Mouse (Mus musculus) limb, embryonic 13.5 days (tissue): Measurements from ENCODE around the gene Zfp541. TPM values are rescaled to one million over a fixed set of nuclear protein-coding genes. Genes with fewer than 3 reads are reported as not detected.

ENCODE experiments used
- ATAC-seq: fragments of 200-750 bp; cut with Nextera tagmentation; 2 replicates; pipeline ENCODE4 v1.8.0; 2017; ENCODE audit warnings: low read depth, moderate number of reproducible peaks, moderate TSS enrichment; ENCODE audit not compliant: low FRiP score
- H3K27ac ChIP-seq: fragments of 300-500 bp; sonication (generic); 2 replicates; pipeline ENCODE4 v1.5.1; 2015; ENCODE audit warnings: inconsistent platforms, mild to moderate bottlenecking, moderate library complexity
- H3K27me3 ChIP-seq: fragments of 300-500 bp; sonication (generic); 2 replicates; pipeline ENCODE4 v1.6.1; 2015; ENCODE audit warnings: mild to moderate bottlenecking, inconsistent platforms
- H3K36me3 ChIP-seq: fragments of 300-500 bp; sonication (generic); 2 replicates; pipeline ENCODE4 v1.6.1; 2015; ENCODE audit warnings: inconsistent platforms, mild to moderate bottlenecking, moderate library complexity
- H3K4me1 ChIP-seq: fragments of 300-500 bp; sonication (generic); 2 replicates; pipeline ENCODE4 v1.6.1; 2015; ENCODE audit warnings: inconsistent platforms
- H3K4me2 ChIP-seq: fragments of 300-500 bp; sonication (generic); replicated peaks from 2 replicates; pipeline ENCODE4 v1.6.1; 2015; ENCODE audit warnings: inconsistent platforms, mild to moderate bottlenecking, moderate library complexity
- H3K4me3 ChIP-seq: fragments of 300-500 bp; sonication (generic); 2 replicates; pipeline ENCODE4 v1.5.1; 2015; ENCODE audit warnings: moderate library complexity, mild to moderate bottlenecking, inconsistent platforms
- H3K9ac ChIP-seq: fragments of 300-500 bp; sonication (generic); 2 replicates; pipeline ENCODE4 v1.6.1; 2015; ENCODE audit warnings: mild to moderate bottlenecking, inconsistent platforms
- H3K9me3 ChIP-seq: fragments of 300-500 bp; sonication (generic); 2 replicates; pipeline ENCODE4 v1.6.1; 2016; ENCODE audit warnings: inconsistent platforms
- WGBS: fragments of 180-500 bp; shearing (Covaris S2); methylation state at CpG from one replicate; pipeline ENCODE4 v1.1.7; 2015; 5-methylcytosine and 5-hydroxymethylcytosine counted together
- polyA plus RNA-seq: library from polyadenylated mRNA; unstranded; fragments of >200 nt; fragmentation: Nextera tagmentation; extraction: Ambion mirVana; gene quantifications from 2 replicates; pipeline ENCODE4 v1.2.1, GENCODE M21; 2015

Zfp541 gene
- polyA plus RNA-seq, 1 experiment from 2014 or later = 0.08 TPM

GRCm38 (mm10) chr7:16031072-16031471, 30.5 kb upstream of the Zfp541 start:
- 0 out of 2 replicates have a peak, but pooled peaks have one; percentile 42 for ATAC-seq
- 83% methylated on average over 4 of the region's 4 CpGs for WGBS
- H3K9me3 ChIP-seq = no peaks in the 10 kb centered on the region

DNA sequence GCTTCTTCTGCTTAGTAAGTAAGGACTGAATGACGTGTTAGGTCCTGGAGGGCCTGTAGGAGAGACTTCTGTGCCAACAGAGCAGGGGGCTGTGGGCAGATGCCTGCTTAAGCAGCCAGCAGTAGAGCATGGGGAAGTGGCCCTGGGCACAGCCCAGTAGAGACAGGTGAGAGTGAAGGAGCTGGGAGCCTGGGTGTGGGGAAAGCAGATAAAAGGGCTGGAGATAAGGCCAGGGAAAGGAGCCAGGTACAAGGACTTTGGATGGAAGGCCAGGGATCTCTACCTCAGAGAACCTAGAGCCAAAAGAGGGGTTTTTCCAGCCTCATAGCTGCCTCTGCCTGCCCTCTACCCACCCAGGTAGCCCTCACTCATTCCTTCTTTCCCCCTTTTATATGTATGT, 28.6 kb upstream of the Zfp541 start:
- H3K4me2 ChIP-seq = no peak overlapping the region
- H3K4me1 ChIP-seq = peaks cover 6% of the 10 kb centered on the region; the same call in 1 of the 2 replicates
- H3K27ac ChIP-seq = no peak overlapping the region
- H3K9ac ChIP-seq = no peak overlapping the region
- H3K36me3 ChIP-seq = peaks cover 28% of the 10 kb centered on the region
- H3K27me3 ChIP-seq = no peaks in the 10 kb centered on the region
- H3K9me3 ChIP-seq = no peaks in the 10 kb centered on the region
- ATAC-seq = no peak
- WGBS = 93% methylated on average over 1 of the region's 1 CpGs
- no peak overlapping the region for H3K4me3 ChIP-seq

More at GRCm38 (mm10) chr7:16031072-16031471, 30.5 kb upstream of the Zfp541 start:
- no peak overlapping the region for H3K9ac ChIP-seq
- H3K4me1 ChIP-seq = peaks cover 6% of the 10 kb centered on the region; the same call in 1 of the 2 replicates
- no peak overlapping the region for H3K4me3 ChIP-seq
- peaks cover 30% of the 10 kb centered on the region for H3K36me3 ChIP-seq
- H3K27ac ChIP-seq = no peak overlapping the region
- no peak overlapping the region for H3K4me2 ChIP-seq
- H3K27me3 ChIP-seq = no peaks in the 10 kb centered on the region

GRCm38 (mm10) chr7:16033580-16034461, 27.8 kb upstream of the Zfp541 start:
- Histone ChIP-seq H3K27me3 (no peaks in the 10 kb centered on the region), H3K4me2 (no peak overlapping the region), H3K9me3 (no peaks in the 10 kb centered on the region), H3K27ac (no peak overlapping the region), H3K4me1 (peaks cover 3% of the 10 kb centered on the region; the same call in 1 of the 2 replicates), H3K36me3 (peaks cover 28% of the 10 kb centered on the region), H3K9ac (no peak overlapping the region), H3K4me3 (no peak overlapping the region)
- WGBS = 85% methylated on average over 8 of the region's 8 CpGs
- ATAC-seq = no peak

- no peak overlapping the region for H3K4me2 ChIP-seq
- no peak overlapping the region for H3K27ac ChIP-seq
- peaks cover 3% of the 10 kb centered on the region; the same call in 1 of the 2 replicates for H3K4me1 ChIP-seq
- peaks cover 13% of the 10 kb centered on the region; the same call in 1 of the 2 replicates for H3K36me3 ChIP-seq
- WGBS = 87% methylated on average over 6 of the region's 6 CpGs
- H3K9me3 ChIP-seq = no peaks in the 10 kb centered on the region
- H3K27me3 ChIP-seq = no peaks in the 10 kb centered on the region
- H3K4me3 ChIP-seq = no peak overlapping the region
- no peak overlapping the region for H3K9ac ChIP-seq
- no peak for ATAC-seq
Measured at GRCm38 (mm10) chr7:16036972-16037371, 24.6 kb upstream of the Zfp541 start.

- 96% methylated on average over 5 of the region's 5 CpGs for WGBS
- no peaks in the 10 kb centered on the region for H3K9me3 ChIP-seq
- ATAC-seq = no peak
Measured at GRCm38 (mm10) chr7:16039363-16039762, 22.3 kb upstream of the Zfp541 start.

DNA sequence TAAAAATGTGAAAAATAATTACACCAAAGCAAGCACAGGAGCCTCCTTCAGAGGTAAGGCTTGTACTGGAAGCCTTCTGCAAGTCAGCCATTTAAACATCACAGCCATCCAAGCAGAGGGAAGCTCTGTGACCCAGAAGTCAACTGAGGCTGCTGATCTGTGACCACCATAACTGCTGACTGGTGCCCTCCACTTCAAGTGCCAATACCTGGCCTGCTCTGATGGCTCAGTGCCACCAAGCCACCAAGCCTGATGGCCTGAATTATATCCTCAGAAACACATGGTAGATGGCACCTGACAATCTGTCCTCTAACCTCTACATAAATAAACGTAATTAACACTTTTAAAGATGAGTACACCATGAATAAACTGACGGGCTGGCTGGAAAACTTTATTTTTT, 20.4 kb upstream of the Zfp541 start:
- Histone ChIP-seq H3K9ac (no peak overlapping the region), H3K4me3 (no peak overlapping the region), H3K27ac (no peak overlapping the region), H3K27me3 (no peaks in the 10 kb centered on the region), H3K36me3 (0 out of 2 replicates have a peak, but pooled peaks cover 12% of the 10 kb centered on the region), H3K4me2 (no peak overlapping the region), H3K9me3 (no peaks in the 10 kb centered on the region), H3K4me1 (peaks cover 39% of the 10 kb centered on the region)
- WGBS = 74% methylated on average over 2 of the region's 2 CpGs
- no peak for ATAC-seq

More at GRCm38 (mm10) chr7:16039363-16039762, 22.3 kb upstream of the Zfp541 start:
- Histone ChIP-seq H3K27ac (no peak overlapping the region), H3K36me3 (0 out of 2 replicates have a peak, but pooled peaks cover 12% of the 10 kb centered on the region), H3K9ac (no peak overlapping the region), H3K4me1 (peaks cover 21% of the 10 kb centered on the region), H3K4me2 (no peak overlapping the region), H3K4me3 (no peak overlapping the region), H3K27me3 (no peaks in the 10 kb centered on the region)

GRCm38 (mm10) chr7:16042850-16043775, 18.5 kb upstream of the Zfp541 start:
- Histone ChIP-seq H3K9ac (0 out of 2 replicates have a peak overlapping the region, but pooled peaks have one; percentile 6), H3K4me1 (peaks cover 40% of the 10 kb centered on the region), H3K27ac (peak overlapping the region; percentile 99), H3K4me3 (no peak overlapping the region), H3K27me3 (no peaks in the 10 kb centered on the region), H3K9me3 (no peaks in the 10 kb centered on the region), H3K4me2 (peak overlapping the region; percentile 88), H3K36me3 (0 out of 2 replicates have a peak, but pooled peaks cover 12% of the 10 kb centered on the region)
- WGBS = 72% methylated on average over 10 of the region's 10 CpGs
- ATAC-seq = no peak

DNA sequence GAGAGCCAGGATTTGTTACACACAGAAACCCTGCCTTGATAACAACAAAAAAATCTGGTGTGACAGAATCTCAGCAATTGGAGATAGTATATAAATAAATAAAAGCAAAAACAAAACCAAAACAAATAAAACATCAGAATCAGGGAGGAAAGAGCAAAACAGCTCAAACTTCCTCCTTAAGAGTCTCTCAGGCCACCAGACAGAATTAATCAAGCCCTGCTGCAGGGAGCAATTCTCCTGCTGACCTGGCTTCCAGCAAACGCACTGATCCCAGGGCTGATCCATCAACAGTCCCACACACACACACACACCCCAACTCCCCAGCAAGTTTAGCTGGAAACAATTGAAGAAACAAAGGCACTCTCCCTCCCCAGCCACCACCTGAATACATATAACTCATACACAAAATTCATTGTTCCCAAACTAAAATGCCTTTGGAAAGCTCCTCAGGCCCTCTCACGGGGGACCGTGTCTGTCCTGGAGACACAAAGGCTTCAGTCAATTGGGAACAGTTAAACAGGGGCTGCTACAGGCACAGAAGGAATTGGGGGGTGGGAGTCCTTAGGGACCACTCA, 17.7 kb upstream of the Zfp541 start:
- peak overlapping the region; percentile 88 for H3K4me2 ChIP-seq
- 0 out of 2 replicates have a peak, but pooled peaks cover 10% of the 10 kb centered on the region for H3K36me3 ChIP-seq
- no peaks in the 10 kb centered on the region for H3K9me3 ChIP-seq
- WGBS = 4% methylated on average over 3 of the region's 3 CpGs
- ATAC-seq = no peak
- peak overlapping the region; percentile 88 for H3K4me3 ChIP-seq
- peak overlapping the region; percentile 99 for H3K27ac ChIP-seq
- H3K9ac ChIP-seq = peak overlapping the region; percentile 59; the same call in 1 of the 2 replicates
- peaks cover 40% of the 10 kb centered on the region for H3K4me1 ChIP-seq
- no peaks in the 10 kb centered on the region for H3K27me3 ChIP-seq

DNA sequence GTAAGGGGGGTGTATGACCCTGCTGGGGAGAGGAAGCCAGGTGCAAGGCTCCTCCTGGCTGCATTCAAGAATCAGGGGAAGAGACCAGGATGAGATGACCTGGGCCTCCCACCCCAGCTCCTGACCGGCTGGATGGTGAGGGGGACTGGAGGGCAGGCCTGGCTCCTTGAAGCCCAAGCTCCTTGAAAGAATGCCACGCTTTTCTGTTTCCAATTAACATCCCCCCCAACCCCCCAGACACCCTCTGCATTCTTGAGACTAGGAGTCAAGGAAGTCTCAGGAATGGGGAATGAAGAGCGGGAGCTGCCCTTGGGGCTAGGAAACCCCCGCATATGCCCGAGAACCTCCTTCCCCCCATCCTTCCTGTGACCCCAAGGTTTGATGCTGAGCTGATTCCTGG, 17.1 kb upstream of the Zfp541 start:
- Histone ChIP-seq H3K36me3 (0 out of 2 replicates have a peak, but pooled peaks cover 8% of the 10 kb centered on the region), H3K4me2 (peak overlapping the region; percentile 88), H3K9ac (peak overlapping the region; percentile 59; the same call in 1 of the 2 replicates), H3K27ac (peak overlapping the region; percentile 99), H3K4me1 (peaks cover 46% of the 10 kb centered on the region), H3K9me3 (no peaks in the 10 kb centered on the region), H3K27me3 (no peaks in the 10 kb centered on the region), H3K4me3 (peak overlapping the region; percentile 88)
- 2% methylated on average over 5 of the region's 5 CpGs for WGBS
- no peak for ATAC-seq

GRCm38 (mm10) chr7:16045538-16045937, 16.1 kb upstream of the Zfp541 start:
- peak overlapping the region; percentile 88 for H3K4me2 ChIP-seq
- H3K36me3 ChIP-seq = 0 out of 2 replicates have a peak, but pooled peaks cover 8% of the 10 kb centered on the region
- 42% methylated on average over 2 of the region's 2 CpGs for WGBS
- peak overlapping the region; percentile 99; the same call in 1 of the 2 replicates for H3K9ac ChIP-seq
- H3K4me1 ChIP-seq = peaks cover 56% of the 10 kb centered on the region
- peak overlapping the region; percentile 88 for H3K4me3 ChIP-seq
- no peaks in the 10 kb centered on the region for H3K9me3 ChIP-seq
- peak overlapping the region; percentile 99 for H3K27ac ChIP-seq
- no peak for ATAC-seq
- no peaks in the 10 kb centered on the region for H3K27me3 ChIP-seq

DNA sequence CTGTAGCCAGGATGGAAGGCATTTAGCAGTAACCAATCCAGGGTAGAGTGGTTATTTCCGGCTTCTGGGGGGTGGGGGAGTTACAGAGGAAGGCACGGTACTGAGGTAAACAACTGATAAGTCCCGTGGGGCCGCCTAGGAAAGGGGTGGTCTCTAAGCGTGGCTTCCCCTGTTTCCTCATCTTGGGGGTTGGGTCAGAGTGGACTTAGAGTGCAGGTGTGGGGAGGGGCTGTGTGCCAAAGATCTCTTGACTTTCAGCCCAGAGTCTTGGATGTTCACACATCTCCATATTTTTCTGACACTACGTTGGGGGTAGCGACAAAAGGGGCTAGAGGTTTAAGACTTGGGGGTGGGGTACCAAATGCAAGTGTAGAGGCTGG, 15.5 kb upstream of the Zfp541 start:
- no peak for ATAC-seq
- under 1% methylated on average over 7 of the region's 7 CpGs for WGBS
- Histone ChIP-seq H3K9me3 (no peaks in the 10 kb centered on the region), H3K27me3 (no peaks in the 10 kb centered on the region), H3K27ac (peak overlapping the region; percentile 99), H3K9ac (peak overlapping the region; percentile 99), H3K4me2 (peak overlapping the region; percentile 88), H3K4me1 (peaks cover 57% of the 10 kb centered on the region), H3K4me3 (peak overlapping the region; percentile 88), H3K36me3 (0 out of 2 replicates have a peak, but pooled peaks cover 8% of the 10 kb centered on the region)
